Mouse (Mus musculus): ENCODE data around the gene Upk3bl. TPM values are rescaled to one million over a fixed set of nuclear protein-coding genes. Genes with fewer than 3 reads are reported as not detected.
A peak's percentile ranks its signal among the peaks of the same experiment; 100 is the strongest.

The Upk3bl gene
- total RNA-seq (2017): not detected in 2 replicates

- no peak for ATAC-seq (replicated peaks in 1 of 2; ENCODE audit: insufficient read depth in 1 of 2, low FRiP score in 2 of 2, low TSS enrichment in 1 of 2, low read depth in 1 of 2, poor library complexity in 2 of 2, severe bottlenecking in 2 of 2)
Measured at GRCm38 (mm10) chr5:136054301-136055077, at the start of gene Upk3bl. Upk3bl (plus strand) TSS chr5:136054492.

- ATAC-seq (replicated peaks in 1 of 2; ENCODE audit: insufficient read depth in 1 of 2, low FRiP score in 2 of 2, low TSS enrichment in 1 of 2, low read depth in 1 of 2, poor library complexity in 2 of 2, severe bottlenecking in 2 of 2): no peak
Measured at GRCm38 (mm10) chr5:136004537-136004936, 49.8 kb upstream of the Upk3bl start.

GRCm38 (mm10) chr5:136007745-136008144, 46.5 kb upstream of the Upk3bl start:
- ATAC-seq (replicated peaks in 1 of 2; ENCODE audit: insufficient read depth in 1 of 2, low FRiP score in 2 of 2, low TSS enrichment in 1 of 2, low read depth in 1 of 2, poor library complexity in 2 of 2, severe bottlenecking in 2 of 2): no peak

GRCm38 (mm10) chr5:136014877-136015276, 39.4 kb upstream of the Upk3bl start:
- no peak for ATAC-seq (replicated peaks in 1 of 2; ENCODE audit: insufficient read depth in 1 of 2, low FRiP score in 2 of 2, low TSS enrichment in 1 of 2, low read depth in 1 of 2, poor library complexity in 2 of 2, severe bottlenecking in 2 of 2)

GRCm38 (mm10) chr5:136015586-136015985, 38.7 kb upstream of the Upk3bl start:
- ATAC-seq (replicated peaks in 1 of 2; ENCODE audit: insufficient read depth in 1 of 2, low FRiP score in 2 of 2, low TSS enrichment in 1 of 2, low read depth in 1 of 2, poor library complexity in 2 of 2, severe bottlenecking in 2 of 2): no peak

- no peak for ATAC-seq (replicated peaks in 1 of 2; ENCODE audit: insufficient read depth in 1 of 2, low FRiP score in 2 of 2, low TSS enrichment in 1 of 2, low read depth in 1 of 2, poor library complexity in 2 of 2, severe bottlenecking in 2 of 2)
Measured at GRCm38 (mm10) chr5:136016014-136016876, 38.0 kb upstream of the Upk3bl start.

GRCm38 (mm10) chr5:136017262-136017661, 37.0 kb upstream of the Upk3bl start:
- ATAC-seq (replicated peaks in 1 of 2; ENCODE audit: insufficient read depth in 1 of 2, low FRiP score in 2 of 2, low TSS enrichment in 1 of 2, low read depth in 1 of 2, poor library complexity in 2 of 2, severe bottlenecking in 2 of 2): no peak

- ATAC-seq (replicated peaks in 1 of 2; ENCODE audit: insufficient read depth in 1 of 2, low FRiP score in 2 of 2, low TSS enrichment in 1 of 2, low read depth in 1 of 2, poor library complexity in 2 of 2, severe bottlenecking in 2 of 2): no peak
Measured at GRCm38 (mm10) chr5:136018726-136019125, 35.6 kb upstream of the Upk3bl start.

- no peak for ATAC-seq (replicated peaks in 1 of 2; ENCODE audit: insufficient read depth in 1 of 2, low FRiP score in 2 of 2, low TSS enrichment in 1 of 2, low read depth in 1 of 2, poor library complexity in 2 of 2, severe bottlenecking in 2 of 2)
Measured at GRCm38 (mm10) chr5:136019907-136020306, 34.4 kb upstream of the Upk3bl start.

- ATAC-seq (replicated peaks in 1 of 2; ENCODE audit: insufficient read depth in 1 of 2, low FRiP score in 2 of 2, low TSS enrichment in 1 of 2, low read depth in 1 of 2, poor library complexity in 2 of 2, severe bottlenecking in 2 of 2): no peak
Measured at GRCm38 (mm10) chr5:136025712-136026111, 28.6 kb upstream of the Upk3bl start.

- ATAC-seq (replicated peaks in 1 of 2; ENCODE audit: insufficient read depth in 1 of 2, low FRiP score in 2 of 2, low TSS enrichment in 1 of 2, low read depth in 1 of 2, poor library complexity in 2 of 2, severe bottlenecking in 2 of 2): no peak
Measured at GRCm38 (mm10) chr5:136026859-136027258, 27.4 kb upstream of the Upk3bl start.

GRCm38 (mm10) chr5:136027612-136028311, 26.5 kb upstream of the Upk3bl start:
- no peak for ATAC-seq (replicated peaks in 1 of 2; ENCODE audit: insufficient read depth in 1 of 2, low FRiP score in 2 of 2, low TSS enrichment in 1 of 2, low read depth in 1 of 2, poor library complexity in 2 of 2, severe bottlenecking in 2 of 2)

GRCm38 (mm10) chr5:136034868-136035267, 19.4 kb upstream of the Upk3bl start:
- ATAC-seq (replicated peaks in 1 of 2; ENCODE audit: insufficient read depth in 1 of 2, low FRiP score in 2 of 2, low TSS enrichment in 1 of 2, low read depth in 1 of 2, poor library complexity in 2 of 2, severe bottlenecking in 2 of 2): no peak

- no peak for ATAC-seq (replicated peaks in 1 of 2; ENCODE audit: insufficient read depth in 1 of 2, low FRiP score in 2 of 2, low TSS enrichment in 1 of 2, low read depth in 1 of 2, poor library complexity in 2 of 2, severe bottlenecking in 2 of 2)
Measured at GRCm38 (mm10) chr5:136035285-136035684, 19.0 kb upstream of the Upk3bl start.

GRCm38 (mm10) chr5:136036667-136037066, 17.6 kb upstream of the Upk3bl start:
- ATAC-seq (replicated peaks in 1 of 2; ENCODE audit: insufficient read depth in 1 of 2, low FRiP score in 2 of 2, low TSS enrichment in 1 of 2, low read depth in 1 of 2, poor library complexity in 2 of 2, severe bottlenecking in 2 of 2): no peak

GRCm38 (mm10) chr5:136038258-136039214, 15.8 kb upstream of the Upk3bl start, which contains the start of gene Upk3b:
Upk3b (plus strand) TSS chr5:136038496.
- no peak for ATAC-seq (replicated peaks in 1 of 2; ENCODE audit: insufficient read depth in 1 of 2, low FRiP score in 2 of 2, low TSS enrichment in 1 of 2, low read depth in 1 of 2, poor library complexity in 2 of 2, severe bottlenecking in 2 of 2)

- peak; percentile 72 to 81 for ATAC-seq (replicated peaks in 1 of 2; ENCODE audit: insufficient read depth in 1 of 2, low FRiP score in 2 of 2, low TSS enrichment in 1 of 2, low read depth in 1 of 2, poor library complexity in 2 of 2, severe bottlenecking in 2 of 2)
Measured at GRCm38 (mm10) chr5:136040210-136040609, 14.1 kb upstream of the Upk3bl start.
